Comparison of ENCODE assay signal across 8 mouse cellular contexts in the genomic region with DNA sequence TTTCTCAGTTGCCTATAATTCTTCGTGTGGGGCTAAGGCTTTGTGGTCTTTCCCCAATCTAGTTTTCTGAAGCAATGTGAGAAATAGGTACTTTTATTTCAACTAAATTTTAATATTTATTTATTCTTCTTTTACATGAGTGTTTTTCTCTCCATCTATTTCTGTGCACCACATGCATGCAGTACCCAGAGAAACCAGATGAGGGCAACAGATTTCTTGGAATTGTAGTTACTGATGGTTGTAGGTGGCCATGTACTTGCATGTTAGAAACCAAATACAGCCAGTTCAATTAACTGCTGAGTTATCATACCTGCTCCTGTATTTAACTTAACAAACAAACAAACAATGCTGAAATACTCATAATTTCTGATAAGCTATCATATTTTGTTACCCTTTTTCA.
A peak's percentile ranks its signal among the peaks of the same experiment; 100 is the strongest.
DNase-seq lines count a peak whose midpoint lies in the region; ATAC-seq and TF ChIP-seq lines count a peak whose summit lies in the region.

No protein-coding gene starts in this region.

- H3K36me3 ChIP-seq in heart, adult 2 months (ENCODE audit: control insufficient read depth, insufficient read depth, low read length), result no peaks in the 10 kb centered on the region
- H3K36me3 ChIP-seq in neural tube, embryonic 15.5 days, result no peaks in the 10 kb centered on the region

- DNase-seq in heart, adult 2 months, result no peak
- DNase-seq in heart, postnatal 36 days, result no peak
- DNase-seq in neural tube, embryonic 10.5 days (ENCODE audit: extremely low spot score, low spot score), result peak; percentile 22
- DNase-seq in adrenal gland, postnatal 10 days, result peak; percentile 57
- DNase-seq in layer of hippocampus, postnatal 14 days (ENCODE audit: low spot score in 2 of 2), result peak; percentile 6 to 13
- DNase-seq in heart, adult 11 months, result no peak
- no peak for DNase-seq in spleen, postnatal 36 days (ENCODE audit: low spot score in 2 of 2)

- TF ChIP-seq POLR2A in heart, adult 2 months (IDR thresholded peaks at IDR 0.05; ENCODE audit: insufficient read depth, low read depth, low read length), result no peak

- peak; percentile 30 for TF ChIP-seq CTCF in heart, adult 2 months (IDR thresholded peaks at IDR 0.05)

- no peak overlapping the region for H3K9ac ChIP-seq in heart, adult 2 months (ENCODE audit: low read depth, low read length)
- no peak overlapping the region for H3K9ac ChIP-seq in neural tube, embryonic 15.5 days (replicated peaks)

- H3K9me3 ChIP-seq in neural tube, embryonic 15.5 days (replicated peaks), result no peaks in the 10 kb centered on the region

- ATAC-seq in neural tube, embryonic 15.5 days (ENCODE audit: low FRiP score), result no peak

- intact Hi-C loops in heart, adult 2 months (cut with DNase I), result no loop called here
- intact Hi-C loops in heart, postnatal 36 days (cut with DNase I), result no loop called here

- H3K4me1 ChIP-seq in heart, adult 2 months (ENCODE audit: control insufficient read depth, insufficient read depth, low read length), result no peaks in the 10 kb centered on the region
- no peaks in the 10 kb centered on the region for H3K4me1 ChIP-seq in neural tube, embryonic 15.5 days

- 27% methylated on average over 1 of the region's 1 CpGs for WGBS in heart, adult 2 months
- 41% methylated on average over 1 of the region's 1 CpGs for WGBS in neural tube, embryonic 15.5 days

- H3K27ac ChIP-seq in heart, adult 2 months, result no peak overlapping the region
- no peak overlapping the region for H3K27ac ChIP-seq in neural tube, embryonic 15.5 days (replicated peaks)

- H3K4me3 ChIP-seq in heart, adult 2 months, result no peak overlapping the region
- H3K4me3 ChIP-seq in neural tube, embryonic 15.5 days (replicated peaks), result no peak overlapping the region

- H3K79me2 ChIP-seq in heart, adult 2 months (replicated peaks; ENCODE audit: control insufficient read depth, insufficient read depth, low read length), result no peaks in the 10 kb centered on the region

- no peaks in the 10 kb centered on the region for H3K27me3 ChIP-seq in heart, adult 2 months (ENCODE audit: control insufficient read depth, insufficient read depth, low read length)
- H3K27me3 ChIP-seq in neural tube, embryonic 15.5 days (replicated peaks), result no peaks in the 10 kb centered on the region

- no peak for TF ChIP-seq EP300 in heart, adult 2 months (IDR thresholded peaks at IDR 0.05; ENCODE audit: insufficient read depth, low read depth, low read length)

- no peak overlapping the region for H3K4me2 ChIP-seq in neural tube, embryonic 15.5 days

Comparison
In these comparisons a context has a peak if more than half of its experiments do, and no peak if none do; other contexts are left out.
1. DNase-seq: peak in neural tube, embryonic 10.5 days (single experiment), adrenal gland, postnatal 10 days (single experiment) and layer of hippocampus, postnatal 14 days (2 of 2); none in heart, adult 2 months (0 of 2), heart, postnatal 36 days (0 of 2), heart, adult 11 months (single experiment) and spleen, postnatal 36 days (0 of 2).